Mouse (Mus musculus) spleen, adult 2 months (tissue): ENCODE measurements around the gene Rps6kb1.

Source experiments
- CTCF ChIP-seq: fragments of 200-500 bp; IDR thresholded peaks from 2 replicates; pipeline ENCODE4 v1.5.1; 2011; ENCODE audit warnings: mild to moderate bottlenecking, inconsistent platforms; ENCODE audit not compliant: insufficient read depth, insufficient read length, insufficient replicate concordance; ENCODE audit errors: extremely low read depth
- POLR2A ChIP-seq: fragments of 200-500 bp; IDR thresholded peaks from 2 replicates; pipeline ENCODE4 v1.6.1; 2011; ENCODE audit warnings: low read depth, low read length, inconsistent platforms

DNA sequence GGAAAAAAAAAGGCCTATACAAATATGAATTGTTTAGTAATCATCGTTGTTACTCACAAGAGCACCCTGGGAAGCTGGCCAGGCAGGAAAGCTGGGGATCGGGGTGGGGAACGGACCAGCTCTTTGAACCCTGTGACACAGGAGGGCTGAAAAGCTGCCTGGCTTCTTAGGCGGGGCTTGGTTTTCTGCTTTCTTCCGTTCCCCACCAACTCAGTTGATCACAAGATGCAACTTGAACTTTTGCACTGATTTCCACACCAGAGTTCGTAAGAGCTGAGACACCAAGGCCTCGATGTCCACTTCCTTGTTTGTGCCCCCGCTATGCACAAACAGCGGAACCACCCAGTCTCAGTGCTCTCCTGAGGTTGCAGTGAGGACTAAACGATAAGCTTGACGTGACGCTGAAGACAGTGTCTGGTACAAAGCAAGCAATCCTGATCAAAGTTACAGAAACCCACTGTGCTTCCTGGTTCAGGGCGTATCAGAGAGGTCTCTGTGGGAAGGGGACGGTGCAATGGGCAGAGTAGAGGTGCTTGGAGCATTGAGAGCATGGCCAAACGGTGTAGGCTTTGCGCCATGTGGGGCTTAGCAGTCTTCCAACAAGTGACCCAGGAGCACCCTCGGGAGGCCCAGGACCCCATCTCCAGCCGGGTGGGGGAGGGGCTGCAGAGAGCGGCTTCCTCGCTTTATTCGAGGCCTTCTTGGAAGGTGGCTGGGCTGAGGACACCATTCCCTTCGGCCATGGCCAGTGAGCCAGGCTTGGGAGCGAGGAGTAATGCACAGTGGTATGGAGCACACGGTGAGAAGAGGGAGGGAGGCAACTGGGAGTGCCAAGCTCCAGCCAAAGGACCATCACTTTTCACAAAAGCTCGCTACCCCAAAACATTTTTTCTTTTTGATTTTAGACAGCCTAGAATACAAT lies 34.5 kb upstream of the Rps6kb1 start:
- TF ChIP-seq POLR2A (no peak), CTCF (no peak)
